Mouse (Mus musculus) right cerebral cortex, postnatal 25 days (tissue): ENCODE data around the gene Smdt1.
"Not testable (repeated sequence)": the region's sequence is repeated elsewhere in the genome, so short reads cannot be mapped to it uniquely, and the experiment has no call there.

Source experiments
- DNase-seq: peaks from one replicate; pipeline ENCODE4 v3.0.0; 2022

Smdt1 gene

DNA sequence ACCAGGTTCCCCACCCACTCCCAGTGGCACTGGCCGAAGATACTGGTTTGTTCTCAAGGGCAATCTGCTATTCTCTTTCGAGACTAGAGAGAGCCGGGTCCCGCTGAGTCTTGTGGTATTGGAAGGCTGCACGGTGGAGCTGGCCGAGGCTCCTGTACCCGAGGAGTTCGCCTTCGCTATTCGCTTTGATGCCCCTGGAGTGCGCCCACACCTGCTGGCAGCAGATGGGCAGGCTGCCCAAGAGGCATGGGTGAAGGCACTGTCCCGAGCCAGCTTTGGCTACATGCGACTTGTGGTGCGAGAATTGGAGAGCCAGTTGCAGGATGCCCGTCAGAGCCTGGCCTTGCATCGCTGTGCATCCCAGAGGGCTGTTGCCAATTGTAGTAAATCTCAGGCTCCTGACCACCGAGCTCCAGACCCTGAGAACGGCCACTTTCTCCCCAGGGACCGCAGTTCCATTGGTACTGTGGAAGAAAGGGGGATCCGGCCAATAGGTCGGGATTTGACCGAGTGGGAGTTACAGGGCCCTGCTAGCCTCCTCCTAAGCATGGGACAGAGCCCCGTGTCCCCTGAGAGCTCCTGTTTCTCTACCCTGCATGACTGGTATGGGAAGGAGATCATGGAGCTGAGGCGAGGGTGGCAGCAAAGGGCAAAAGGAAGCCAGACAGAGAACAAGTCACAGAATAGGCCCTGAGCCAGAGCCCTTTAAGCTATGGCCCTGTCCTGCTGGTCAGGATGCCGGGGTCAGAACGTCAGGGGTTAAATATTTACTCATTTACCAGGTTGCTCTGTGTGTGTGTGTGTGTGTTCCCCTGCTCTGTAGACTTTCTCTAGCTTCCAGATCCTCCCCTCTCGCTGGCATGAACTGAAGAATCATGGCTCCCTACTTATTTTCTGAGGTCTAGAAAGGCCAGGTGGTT is 4.9 kb downstream of the Smdt1 start:
- no peak for DNase-seq

DNA sequence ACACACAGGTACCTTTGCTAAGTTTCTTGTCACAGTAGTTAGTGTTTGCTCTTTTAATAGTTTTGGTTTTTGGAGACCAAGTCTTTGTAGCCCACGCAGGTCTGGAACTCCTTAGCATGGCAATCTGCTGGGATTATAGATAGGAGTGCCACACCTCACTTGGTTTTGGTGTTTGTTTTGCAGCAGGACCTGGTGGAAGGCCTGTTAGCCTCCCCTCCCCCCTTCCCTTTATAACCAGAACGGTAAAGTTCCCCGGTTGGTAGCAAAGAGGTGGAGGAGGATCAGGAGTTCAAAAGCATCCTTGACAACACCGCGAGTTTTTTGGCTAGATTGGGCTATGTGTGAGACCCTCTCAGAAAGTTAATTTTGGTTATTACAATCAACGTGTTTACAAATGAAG is 6.2 kb downstream of the Smdt1 start:
- DNase-seq = no peak

DNA sequence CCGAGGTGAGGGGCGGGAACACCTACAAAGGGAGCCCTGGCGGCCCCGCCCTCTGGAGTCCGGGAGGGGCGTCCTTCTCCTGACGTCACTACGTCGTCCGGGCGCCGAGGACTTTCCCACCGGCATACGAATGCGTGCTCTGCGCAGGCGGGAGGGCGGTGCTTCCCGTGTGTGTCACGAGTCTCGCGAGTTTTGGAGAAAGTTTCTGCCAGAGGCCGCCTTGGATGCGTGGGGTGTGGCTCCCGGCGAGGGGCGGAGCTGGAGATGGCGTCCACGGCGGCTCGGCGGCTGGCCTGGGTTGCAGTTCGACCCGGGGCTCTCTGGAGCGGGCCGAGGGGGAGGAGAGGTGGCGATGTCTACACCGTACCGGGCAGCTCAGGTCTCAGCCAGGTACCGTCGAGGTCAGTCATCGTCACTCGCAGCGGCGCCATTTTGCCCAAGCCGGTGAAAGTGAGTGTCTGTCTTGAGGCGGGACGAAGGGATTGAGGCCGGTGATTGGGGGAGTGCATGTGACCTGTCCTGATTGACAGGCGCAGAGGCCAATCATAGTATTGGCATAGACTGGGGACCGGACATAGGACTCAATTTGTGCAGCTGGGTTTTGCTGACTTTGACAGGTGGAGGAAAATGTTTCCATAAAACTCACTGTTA is 7.2 kb downstream of the Smdt1 start:
- DNase-seq = peak; percentile 97

DNA sequence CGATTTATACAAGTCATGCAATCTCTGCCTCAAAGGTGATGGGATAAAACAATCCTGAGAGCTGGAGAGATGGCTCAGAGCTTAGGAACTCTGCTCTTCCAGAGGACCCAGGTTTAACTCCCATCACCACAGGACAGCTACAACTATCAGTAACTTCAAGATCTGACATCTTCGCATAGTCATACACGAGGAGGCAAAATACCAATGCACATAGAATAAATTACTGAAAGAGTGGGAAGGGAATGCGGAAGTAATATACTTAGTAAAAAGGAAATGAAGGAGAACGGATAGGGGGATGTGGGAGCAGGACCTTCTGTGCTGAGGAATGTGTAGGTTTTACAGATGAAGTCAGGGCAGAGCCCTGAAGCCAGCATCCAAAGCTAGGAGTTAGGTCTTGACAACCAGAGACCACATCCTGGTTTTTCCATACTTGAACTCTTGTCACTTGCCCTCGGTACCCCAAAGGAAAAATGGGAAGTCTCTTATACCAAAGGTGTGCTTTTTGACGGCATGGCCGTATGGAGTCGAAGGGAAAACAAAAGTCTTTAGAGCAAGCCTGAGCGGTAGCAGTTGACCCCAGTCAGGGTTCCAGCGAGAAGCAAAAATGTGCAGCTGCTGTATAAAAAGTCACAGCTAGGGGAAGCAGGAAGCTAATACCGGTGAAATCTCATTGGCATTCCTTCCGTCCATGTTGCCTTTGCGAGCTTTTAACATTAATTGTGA is 8.0 kb downstream of the Smdt1 start:
- DNase-seq = no peak

DNA sequence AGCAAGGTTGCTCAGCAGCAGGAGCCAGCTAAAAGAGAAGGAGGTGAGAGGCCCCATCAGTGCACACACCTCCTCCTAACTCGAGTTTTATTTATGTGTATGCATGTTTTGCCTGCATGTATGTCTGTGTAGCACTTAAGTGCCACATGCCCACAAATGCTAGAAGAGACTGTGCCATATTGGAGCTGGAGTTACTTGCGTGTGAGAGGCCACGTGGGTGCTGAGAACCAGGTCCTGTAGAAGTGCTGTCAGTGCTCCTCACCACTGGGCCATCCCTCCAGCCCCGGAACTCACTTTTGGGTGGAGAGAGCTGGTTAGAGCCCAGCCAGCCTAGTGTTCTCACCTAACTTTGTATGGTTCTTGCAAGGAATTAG is 8.5 kb downstream of the Smdt1 start:
- no peak for DNase-seq

DNA sequence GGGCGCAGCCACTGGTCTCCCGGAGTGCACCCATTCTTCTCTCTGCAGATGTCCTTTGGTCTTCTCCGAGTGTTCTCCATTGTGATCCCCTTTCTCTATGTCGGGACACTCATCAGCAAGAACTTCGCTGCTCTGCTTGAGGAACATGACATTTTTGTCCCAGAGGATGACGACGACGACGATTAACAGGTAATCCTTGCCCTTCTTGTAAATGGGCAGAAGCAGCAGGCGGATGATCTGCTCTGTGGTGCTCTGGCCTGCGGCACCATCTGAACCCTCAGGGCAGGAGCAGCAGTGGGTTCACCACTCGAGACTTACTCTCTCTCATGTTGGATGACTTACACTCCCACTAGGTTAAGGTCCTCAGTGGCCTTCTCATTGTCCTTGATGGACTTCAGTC is 9.1 kb downstream of the Smdt1 start:
- no peak for DNase-seq

DNA sequence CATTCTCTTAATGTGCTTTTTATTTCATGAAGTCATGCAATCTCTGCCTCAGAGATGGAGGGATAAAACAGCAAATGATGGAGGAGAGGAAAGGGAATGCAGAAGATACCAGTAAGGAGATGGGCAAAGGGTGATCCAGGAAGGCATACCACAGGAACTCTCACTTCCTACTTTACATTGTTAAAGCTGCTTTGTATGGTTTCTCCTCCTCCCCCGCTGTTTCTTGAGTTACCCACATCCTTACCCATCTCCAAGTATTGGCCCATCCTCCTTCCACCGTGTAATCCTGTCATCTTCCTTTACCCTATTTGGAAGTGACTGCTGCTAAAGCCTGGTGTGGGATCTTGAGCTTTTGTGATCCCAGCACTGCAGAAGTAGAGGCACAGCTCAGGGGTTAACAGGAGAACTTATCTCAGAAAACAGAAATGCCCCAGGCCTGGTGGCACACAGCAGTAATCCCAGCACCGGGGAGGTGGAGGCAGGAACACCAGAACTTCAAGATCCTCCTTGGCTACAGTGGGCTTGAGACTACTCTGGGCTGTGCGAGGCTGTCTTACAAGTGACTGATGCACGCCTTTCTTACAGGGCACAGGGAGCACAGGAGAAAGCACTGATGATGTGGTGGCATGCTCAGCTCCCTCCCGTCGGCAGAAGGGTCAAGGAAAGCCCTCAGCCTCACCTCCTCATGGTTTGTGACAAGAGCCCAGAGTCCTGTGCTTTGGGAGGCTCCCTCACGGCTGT is 9.7 kb downstream of the Smdt1 start:
- DNase-seq = no peak

DNA sequence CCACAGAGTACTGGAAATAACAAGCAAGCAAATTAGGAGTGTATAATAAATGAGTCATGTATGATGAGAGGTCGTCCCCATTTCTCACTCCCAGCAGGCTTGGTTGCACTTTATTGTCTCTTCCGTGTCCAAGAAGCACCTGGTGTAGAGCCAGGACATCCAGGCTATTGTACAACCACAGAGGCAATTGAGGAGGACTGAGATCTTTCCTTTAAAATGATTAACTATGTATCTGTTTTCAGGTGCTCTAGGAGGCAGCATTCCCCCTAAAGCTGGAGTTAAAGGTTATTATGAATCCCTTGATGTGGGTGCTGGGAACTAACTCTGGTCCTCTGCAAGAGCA is 10.2 kb downstream of the Smdt1 start:
- no peak for DNase-seq

DNA sequence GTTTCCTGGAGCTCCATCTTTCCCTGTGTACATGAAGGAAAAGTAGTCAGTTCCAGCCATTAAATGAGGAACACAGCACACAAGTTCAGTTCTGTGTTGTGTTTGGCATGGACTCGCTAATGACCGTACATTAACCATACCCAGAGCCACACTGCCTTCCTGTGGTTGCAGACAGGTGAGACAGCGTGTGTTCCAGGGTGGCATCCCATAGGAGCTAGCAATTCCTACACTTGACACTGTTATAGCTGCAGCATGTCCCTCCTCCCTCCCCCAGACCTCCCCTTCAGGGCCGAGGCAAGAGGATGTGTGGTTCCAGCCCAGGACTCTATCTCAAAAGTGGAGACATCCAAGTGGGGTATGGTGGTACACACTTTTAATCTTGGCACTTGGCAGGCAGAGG is 11.6 kb downstream of the Smdt1 start:
- no peak for DNase-seq

DNA sequence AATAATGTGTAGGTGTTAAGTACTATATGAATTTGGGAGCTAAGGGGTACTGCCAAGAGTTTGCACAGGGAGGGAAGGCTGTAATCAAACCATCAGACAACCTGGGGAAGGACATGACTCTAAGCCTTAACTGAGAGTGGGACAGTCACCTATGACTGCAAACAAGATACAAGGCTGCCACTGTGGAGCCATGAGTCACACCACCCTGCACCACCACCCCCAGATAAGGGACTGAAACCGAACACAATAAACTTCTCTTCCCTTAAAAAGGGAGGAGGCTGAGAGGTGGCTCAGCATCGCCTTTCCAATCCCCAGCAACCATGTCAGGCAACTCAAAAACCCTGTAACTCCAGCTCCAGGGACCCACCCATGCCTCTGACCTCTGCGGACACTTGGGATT is 12.7 kb downstream of the Smdt1 start:
- no peak for DNase-seq

DNA sequence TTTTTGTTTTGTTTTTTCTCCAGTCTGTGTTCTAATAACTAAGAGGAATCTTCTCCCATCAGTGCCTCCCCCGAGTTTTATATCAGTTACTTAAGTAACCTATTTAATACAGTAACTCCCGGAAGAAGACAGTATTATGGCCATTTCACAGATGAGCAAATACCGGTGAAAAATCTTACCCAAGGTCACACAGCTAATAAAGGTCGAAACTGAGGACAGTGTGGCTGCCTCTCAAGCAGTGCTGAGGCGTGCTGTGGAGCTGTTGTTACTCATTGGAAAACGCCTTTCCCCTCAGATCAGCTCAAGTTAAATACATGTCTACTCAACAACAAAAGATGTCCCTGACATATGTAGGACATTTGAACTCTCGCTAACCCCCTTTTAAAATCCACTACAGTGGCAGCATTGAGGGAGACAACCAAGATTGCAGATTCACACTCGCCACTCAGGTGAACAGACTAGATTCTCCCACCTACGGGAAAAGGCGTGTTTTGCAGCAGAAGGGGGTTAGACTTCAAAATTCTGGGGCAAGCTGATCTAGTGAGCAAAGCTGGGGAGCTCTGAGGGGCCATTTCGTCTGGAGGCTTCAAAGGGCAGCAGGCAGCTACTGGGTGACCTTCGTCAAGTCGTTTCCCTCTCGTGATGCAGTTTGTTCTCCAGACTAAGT is 14.5 kb downstream of the Smdt1 start:
- DNase-seq = no peak

DNA sequence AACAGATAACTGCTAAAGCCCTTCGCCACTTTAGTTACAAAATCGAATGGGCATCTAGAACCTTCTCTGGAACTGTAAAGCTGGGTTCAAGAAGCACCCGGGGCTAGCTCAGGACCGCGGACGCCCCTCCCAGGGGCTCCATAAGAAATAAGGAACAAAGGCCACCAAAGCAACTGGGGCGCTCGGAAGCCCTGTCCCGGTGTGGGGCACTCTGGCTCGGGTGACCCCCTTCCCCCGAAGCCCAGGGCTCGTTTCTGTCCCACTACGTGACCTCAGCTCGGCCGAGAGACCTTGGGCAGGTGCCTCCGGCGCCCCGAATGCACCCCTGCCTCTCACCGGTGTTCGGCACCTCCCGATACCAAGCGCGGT is 15.0 kb downstream of the Smdt1 start:
- no peak for DNase-seq

DNA sequence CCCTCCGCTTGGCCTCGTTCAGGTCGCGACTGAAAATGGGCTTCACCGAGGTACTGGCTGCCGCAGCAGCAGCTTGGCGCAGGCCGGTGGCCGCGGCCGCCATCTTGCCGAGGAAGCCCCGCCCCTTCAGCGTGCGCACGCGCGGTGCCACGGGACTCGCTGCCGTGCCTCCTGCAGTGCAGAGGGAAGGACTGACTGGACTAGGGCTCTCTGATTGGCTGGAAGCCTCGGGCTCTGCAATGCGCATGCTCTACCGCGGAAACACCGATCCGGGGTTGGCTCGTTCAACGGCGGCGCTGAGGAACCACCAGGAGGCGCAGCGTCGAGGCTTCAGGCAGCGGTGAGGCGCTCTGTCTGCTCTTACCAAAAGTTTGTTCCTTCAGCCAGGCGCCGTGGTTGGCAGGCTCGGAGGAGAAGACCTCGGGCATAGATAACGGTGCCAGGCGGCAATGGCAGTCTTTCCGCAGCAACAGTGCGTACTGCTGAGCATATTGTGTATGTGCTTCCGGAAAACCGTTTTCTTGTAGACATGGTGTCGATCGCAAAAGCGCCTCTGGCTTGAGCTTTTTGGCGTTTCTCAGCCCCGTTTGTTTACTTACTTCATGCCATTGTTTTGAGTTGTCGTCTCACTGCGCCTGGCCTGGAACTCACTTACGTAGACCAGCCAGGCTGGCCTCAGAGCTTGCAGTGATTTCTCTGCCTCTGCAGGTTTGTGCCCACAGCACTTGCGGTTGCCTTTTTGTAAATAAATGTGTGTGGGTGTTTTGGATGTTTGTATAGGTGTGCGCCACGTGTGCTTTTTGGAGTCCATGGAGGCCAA is 15.6 kb downstream of the Smdt1 start, which contains the start of gene Ndufa6:
Ndufa6 (minus strand) TSS at position 197 of the 820 bp plus-strand sequence.
- peak; percentile 96 for DNase-seq

DNA sequence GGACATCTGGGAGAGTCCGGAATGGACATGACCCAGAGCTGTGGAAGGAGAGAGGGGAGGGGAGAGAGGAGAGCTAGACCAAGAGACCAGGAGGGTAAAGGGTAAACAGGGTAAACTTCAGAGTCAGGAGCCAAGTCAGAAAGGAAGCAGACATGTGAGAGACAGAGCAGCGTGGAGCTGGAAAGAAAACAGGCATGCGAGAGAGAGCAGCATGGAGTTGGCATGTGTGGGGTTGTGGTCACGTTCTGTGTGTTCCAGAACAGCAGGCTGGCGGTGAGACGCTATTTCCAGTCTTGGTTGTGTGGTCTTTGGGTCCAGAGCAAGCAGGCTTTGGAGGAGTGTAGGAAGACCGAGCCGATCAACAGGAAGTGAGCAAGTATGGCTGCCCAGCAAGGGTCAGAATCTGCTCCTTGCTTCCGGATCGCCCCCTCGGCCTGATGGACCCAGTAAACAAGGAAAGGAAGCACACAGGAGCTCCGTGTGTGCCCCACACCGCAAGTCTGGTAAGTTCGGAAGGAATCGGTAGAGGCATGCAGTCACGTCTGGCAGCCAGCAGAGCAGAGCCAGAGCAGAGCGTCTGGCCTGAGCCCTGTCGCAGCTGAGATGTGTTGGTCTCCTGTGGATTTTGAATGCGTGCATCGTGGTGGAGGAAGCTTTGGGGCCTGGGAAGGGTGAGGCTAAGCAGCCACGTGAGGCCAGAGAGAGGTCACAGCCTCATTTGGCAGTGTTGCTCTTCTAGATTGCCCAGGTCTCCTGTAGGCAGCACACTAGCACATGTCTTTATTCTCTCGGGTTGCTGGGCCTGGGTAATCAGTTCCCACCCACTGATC is 19.9 kb downstream of the Smdt1 start:
- no peak for DNase-seq

DNA sequence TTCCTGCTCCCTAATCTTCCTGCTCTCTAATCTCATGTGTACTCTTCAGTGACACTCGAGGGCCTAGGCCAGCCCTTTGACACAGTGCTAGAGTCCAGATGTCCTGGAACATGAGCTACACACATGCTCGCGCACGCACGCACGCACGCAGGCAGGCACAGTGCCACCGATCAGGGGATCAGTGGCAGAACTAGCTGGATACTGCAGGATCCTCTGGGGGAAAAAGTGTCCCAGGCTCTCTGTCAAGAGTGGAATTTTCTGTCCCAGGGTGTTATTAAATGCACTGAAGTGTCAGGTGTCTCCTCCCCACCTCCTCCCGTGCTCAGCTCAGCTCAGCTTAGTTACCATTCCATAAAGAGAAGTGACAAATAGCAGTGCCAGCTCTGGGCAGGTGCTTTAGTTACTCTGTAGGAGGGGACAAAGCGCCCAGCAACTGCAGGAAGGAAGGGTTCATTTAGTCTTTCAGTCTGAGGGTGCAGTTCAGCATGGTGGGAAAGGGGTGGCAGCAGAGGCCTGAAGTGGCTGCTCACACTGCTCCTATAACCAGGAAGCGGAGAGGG is 22.8 kb downstream of the Smdt1 start:
- no peak for DNase-seq

DNA sequence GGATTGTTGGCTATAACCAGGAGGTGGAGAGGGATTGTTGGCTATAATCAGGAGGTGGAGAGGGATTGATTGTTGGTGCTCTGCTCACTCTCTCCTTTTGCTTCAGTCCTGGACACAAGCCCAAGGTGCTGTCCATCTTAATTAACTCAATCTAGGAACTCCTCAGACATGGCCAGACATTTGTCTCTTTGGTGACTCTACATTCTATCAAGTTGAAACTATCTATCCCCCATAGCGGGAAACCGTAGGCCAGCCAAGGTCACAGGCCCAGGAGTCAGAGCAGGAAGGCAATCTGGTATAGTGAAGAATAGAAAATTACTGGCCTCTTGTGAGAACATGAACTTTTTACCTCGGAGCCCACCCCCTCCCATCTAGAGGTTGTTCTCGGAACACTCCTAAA is 23.5 kb downstream of the Smdt1 start:
- no peak for DNase-seq

DNA sequence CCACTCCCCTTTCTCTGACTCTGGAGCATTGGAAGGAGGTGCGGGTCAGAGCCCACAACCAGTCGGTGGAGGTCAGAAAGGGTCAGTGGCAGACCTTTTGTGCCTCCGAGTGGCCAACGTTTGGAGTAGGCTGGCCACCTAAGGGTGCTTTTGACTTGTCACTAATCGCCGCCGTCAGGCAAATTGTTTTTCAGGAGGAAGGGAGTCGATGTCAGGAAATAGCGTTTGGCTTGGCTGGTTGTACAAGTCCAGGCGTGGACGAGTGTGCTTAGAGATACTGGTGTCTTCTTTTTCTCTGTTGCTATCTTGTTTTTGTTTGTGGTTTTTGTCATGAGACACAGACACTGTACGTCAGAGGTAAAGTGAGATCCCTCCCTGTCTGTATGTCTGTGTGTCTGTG is 25.0 kb downstream of the Smdt1 start:
- DNase-seq = not testable (repeated sequence)

DNA sequence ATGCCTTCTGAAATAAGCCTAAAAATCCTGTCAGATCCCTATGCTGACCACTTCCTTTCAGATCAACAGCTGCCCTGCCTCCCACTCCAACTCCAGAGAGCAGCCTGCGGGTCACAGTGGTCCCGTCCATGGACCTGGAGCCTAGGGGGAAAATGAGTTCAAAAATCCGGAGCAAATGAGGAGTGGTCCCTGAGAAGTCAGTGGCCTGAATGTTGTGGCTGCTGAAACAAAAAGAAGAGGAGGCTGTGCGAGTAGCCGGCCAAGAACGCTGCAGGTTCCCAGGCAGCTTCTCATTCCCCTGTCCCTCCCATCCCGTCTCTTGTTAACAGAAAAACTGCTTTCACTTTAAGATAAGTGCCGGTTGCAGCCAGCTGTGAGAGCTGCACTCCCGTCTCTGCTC is 25.8 kb downstream of the Smdt1 start:
- DNase-seq = not testable (repeated sequence)

DNA sequence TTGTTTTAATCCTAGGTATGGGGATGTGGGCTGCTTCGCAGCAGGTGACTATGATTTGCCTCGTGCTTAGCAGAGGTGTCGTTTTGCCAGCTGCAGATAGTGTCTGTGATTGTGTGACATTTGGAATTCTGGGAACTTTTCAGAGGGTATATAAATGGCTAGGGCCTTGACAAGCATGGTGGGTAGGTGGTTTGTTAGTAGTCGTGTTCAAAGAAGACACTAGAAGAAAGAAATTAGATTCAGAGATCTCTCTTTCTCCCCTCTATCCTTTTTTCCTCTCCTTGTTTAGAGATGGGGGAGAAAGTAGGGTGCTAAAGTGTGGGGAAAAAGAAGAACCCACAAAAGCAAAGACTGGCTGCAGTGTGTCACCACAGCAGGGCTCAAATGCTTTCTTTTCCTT is 29.4 kb downstream of the Smdt1 start:
- no peak for DNase-seq

DNA sequence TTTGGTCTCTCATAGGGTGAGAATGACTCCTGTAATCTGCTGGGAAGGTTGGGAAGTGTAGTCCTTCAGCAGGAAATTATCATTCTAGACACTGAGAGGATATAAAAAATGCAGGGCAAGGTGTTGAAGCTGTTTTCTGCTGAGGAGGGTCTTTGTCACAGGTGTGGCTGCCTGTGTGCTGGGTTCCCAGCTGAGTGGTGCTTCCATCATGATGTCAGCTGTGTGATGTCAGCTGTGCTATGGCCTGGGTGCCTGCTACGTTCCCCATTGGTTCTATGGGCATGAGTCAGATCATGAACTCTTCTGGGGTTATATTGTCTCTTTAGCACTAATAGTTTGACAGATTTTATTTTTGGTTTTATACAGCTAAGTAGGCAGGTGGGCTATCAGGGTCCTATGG is 30.1 kb downstream of the Smdt1 start:
- no peak for DNase-seq
